Mouse (Mus musculus) urinary bladder, adult 18-20 months (tissue): ENCODE data around the gene Btn2a2.

Source experiments
- DNase-seq, 2 experiments: peaks; one replicate each; pipeline ENCODE4 v3.0.0; 2022; ENCODE audit warnings: low spot score in 2 of 2, mixed read lengths in 2 of 2

Btn2a2 gene

DNA sequence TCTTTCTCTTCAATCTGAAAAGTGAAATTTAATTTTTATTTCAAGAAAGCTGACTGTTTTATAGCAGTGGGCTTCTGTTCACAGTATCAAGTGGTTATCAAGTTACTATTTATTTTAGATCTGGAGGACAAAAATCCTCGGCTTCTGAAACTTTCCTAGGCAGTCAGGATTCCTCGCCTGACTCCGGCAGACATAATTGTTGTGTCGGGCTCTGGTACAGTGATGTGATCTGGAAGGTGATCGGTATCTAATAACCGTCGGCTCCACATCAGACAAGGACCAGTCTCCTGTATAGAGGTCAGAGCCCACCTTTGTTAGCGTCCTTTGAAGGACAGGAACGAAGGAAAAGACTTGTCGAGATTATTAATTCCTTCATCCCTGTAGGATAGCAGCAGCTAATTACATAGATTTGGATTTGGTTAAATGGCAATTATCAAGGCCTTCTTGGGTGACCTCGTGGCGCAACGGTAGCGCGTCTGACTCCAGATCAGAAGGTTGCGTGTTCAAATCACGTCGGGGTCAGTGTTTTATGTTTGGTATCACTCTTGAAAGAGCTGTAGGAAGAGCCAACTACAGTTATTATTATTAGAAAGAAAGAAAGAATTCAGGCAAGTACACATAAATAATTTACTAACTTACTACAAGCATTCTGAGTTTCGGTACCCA, 9.1 kb upstream of the Btn2a2 start:
- no peak for DNase-seq

- DNase-seq = no peak
Observed at GRCm38 (mm10) chr13:23495526-23495925, 6.9 kb upstream of the Btn2a2 start.

DNA sequence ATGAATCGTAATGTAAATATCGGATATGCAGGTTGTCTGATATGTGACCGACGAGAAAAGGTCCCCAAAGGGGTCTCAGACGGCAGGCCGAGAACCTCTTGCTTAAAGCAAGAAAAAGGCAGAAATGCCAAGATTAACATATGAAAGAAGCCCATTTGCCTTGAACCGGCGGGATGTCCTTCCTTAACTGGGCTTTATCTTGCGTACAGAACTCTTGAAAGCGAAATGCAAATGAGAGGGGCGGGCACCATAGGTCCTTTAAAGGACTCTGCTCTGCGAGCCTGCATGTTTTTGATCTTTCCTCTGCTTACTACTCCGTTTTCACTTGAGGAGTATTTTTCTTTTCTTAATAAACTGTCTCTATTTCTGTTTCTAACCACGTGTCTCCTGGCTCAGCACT, 3.3 kb upstream of the Btn2a2 start:
- no peak for DNase-seq

- no peak for DNase-seq
Observed at GRCm38 (mm10) chr13:23491263-23491662, 2.6 kb upstream of the Btn2a2 start.

DNA sequence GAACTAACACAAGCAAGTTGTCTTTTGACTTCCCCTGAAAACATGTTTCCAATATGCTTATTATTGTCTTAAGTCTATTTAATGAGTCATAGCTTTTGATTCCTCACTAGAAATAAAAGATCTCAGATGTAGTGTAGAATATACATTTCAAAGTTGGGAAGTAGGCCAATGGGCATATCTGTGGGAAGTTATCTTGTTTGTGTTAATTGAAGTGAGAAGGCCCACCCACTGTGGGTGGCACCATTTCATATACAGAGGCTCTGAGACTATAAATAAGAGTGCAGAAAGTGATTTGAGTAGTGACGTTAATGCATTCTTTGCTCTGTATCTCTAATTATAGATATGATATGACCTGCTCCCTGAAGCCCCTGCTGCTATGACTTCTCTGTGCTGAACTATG, 2.2 kb upstream of the Btn2a2 start:
- DNase-seq = no peak

- no peak for DNase-seq
Observed at GRCm38 (mm10) chr13:23485271-23485670, 3.4 kb downstream of the Btn2a2 start.

GRCm38 (mm10) chr13:23483153-23483552, 5.5 kb downstream of the Btn2a2 start:
- no peak for DNase-seq

DNA sequence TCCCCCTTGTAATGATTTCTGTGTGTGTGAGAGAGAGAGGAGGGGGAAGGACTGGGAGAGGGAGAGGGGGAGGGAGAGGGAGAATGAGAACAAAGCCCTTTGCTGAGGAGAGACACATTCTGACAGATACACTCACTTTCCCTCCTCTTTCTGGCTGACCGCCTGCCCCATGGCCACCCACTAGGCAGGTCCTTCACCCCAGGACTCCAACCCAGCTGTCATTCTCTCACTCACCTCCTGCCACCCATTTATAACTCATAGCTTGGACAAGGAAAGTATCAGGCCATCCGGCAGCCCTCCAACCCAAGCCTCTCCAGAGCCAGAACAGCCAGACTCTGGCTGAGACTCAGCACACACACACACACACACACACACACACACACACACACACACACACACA, 13.0 kb downstream of the Btn2a2 start:
- DNase-seq = no peak

DNA sequence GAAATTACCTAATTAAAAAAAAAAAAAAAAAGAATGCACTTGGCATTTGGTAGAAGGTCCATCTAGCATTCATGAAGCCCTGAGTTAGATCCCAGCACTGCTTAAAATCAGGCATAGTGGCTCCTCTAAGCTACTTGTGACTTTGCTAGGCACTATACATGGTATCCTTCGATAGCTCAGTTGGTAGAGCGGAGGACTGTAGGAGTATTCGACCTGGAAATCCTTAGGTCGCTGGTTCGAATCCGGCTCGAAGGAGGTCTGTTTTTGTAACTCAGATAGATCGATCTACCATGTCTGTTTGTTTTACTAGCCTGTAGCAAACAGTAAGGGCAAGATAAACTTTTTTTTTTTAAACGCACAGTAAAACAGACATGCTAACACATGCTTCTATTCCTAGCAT, 21.7 kb downstream of the Btn2a2 start:
- DNase-seq = peak; percentile 20 to 31

GRCm38 (mm10) chr13:23466306-23466705, 22.4 kb downstream of the Btn2a2 start:
- DNase-seq = no peak

- no peak for DNase-seq
Observed at GRCm38 (mm10) chr13:23465600-23466109, 23.0 kb downstream of the Btn2a2 start, which contains the start of gene Btn1a1. TSS of gene Btn1a1 (minus strand) at chr13:23465901.

DNA sequence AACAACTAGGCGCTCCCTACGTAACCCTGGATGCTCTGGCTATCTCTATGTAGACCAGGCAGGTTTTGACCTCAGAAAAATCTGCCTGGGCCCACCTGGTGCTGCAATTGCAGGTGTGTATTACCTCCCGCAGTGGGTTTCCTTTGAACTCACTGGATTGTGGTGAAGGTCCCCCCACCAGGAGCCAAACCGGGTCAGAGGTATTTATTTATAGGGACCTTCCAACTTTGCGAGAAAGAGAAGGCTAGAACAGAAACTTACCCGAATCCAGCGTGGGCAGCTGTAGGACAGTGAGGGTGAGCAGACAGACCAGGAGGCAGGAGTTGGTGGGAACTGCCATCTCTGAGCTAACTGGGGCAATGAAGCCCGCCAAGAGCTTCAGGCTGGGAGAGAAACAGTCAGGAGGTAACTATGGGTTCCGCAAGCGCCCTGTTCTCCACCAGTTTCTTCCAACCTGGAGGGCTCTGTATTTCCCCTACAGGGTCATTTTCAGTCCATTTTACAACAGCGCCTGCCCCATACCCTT, 23.8 kb downstream of the Btn2a2 start:
- no peak for DNase-seq

- peak in 1 of 2 experiments; percentile 42 for DNase-seq
Observed at GRCm38 (mm10) chr13:23464224-23464637, 24.4 kb downstream of the Btn2a2 start.

- DNase-seq = peak; percentile 27 to 40
Observed at GRCm38 (mm10) chr13:23463381-23464223, 25.1 kb downstream of the Btn2a2 start.

GRCm38 (mm10) chr13:23462669-23463068, 26.0 kb downstream of the Btn2a2 start:
- no peak for DNase-seq

DNA sequence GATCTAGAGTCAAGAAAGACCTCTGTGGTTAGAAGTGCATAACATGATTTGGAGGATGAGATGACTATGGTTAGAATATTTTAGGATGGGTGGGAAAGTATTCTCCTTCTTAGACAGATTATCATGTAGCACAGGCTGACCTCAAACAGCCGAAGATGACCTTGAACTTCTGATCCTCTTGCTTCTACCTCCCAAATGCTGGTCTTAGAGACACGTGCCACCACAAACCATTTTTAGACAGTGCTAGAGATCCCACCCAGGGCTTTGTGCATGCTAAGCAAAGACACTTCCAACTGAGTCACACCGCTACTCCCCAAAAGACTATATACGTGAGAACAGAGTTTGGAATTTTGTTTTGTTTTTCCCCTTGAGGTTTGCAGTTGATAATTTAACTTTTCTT, 26.6 kb downstream of the Btn2a2 start:
- DNase-seq = no peak

- DNase-seq = no peak
Observed at GRCm38 (mm10) chr13:23459264-23459846, 29.3 kb downstream of the Btn2a2 start.

DNA sequence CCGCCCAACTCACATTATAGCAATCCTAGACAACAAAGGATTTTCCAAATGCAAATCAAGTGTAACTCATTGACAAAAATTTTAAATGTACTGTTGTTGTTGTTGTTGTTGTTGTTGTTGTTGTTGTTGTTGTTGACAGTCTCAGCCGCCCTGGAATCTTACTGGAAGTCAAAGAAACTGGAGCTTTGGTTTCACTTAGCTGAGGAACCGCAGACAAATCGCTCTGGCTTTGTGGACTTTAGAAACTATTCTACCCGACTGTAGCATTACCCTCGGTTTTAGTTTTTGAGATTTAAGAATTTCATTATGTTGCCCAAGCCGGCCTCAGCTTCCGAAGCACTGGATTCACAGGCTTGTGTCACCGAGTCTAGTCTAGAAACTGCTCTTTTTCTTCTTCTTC, 34.7 kb downstream of the Btn2a2 start:
- no peak for DNase-seq

DNA sequence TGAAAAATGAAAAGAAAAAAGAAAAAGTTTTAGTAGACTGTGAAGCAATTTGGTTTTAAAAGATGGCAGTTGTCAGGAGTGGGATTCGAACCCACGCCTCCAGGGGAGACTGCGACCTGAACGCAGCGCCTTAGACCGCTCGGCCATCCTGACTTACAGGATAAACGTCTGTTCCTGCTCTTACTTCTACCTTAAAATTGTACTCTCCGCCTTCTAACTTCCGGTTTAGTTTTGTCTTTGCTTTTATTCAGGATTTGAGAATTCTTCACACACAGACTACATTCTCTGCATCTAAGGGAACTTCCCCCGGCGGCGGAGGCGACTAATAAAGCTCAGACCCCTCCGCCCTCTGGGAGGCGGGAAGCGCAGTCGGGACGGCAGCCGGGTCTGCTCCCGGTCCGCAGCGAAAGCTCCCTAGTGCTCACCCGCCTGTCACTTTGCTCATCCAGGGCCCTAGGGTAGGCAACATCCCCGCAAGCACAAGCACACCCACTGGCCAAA, 35.2 kb downstream of the Btn2a2 start:
- peak; percentile 72 to 74 for DNase-seq

DNA sequence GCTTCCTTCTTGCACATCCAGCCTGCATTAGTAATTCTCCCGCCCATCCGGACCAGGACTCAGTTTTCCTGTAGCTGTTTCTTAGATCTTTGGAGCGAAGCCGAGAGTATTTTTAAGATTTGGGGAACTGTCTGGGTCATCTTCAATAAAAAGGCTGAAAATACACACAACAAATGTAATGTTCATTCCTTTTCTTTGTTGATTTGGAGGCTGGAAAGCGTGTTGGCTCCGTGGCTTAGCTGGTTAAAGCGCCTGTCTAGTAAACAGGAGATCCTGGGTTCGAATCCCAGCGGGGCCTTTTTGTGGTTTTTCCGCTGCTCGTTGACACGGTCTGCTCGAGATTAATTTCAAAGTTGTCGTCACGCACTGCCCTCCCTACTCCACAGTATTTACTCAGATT, 38.3 kb downstream of the Btn2a2 start:
- DNase-seq = peak; percentile 57 to 71

GRCm38 (mm10) chr13:23449235-23450095, 39.2 kb downstream of the Btn2a2 start:
- no peak for DNase-seq
